Mouse (Mus musculus) left cerebral cortex, postnatal 36 days (tissue): Measurements from ENCODE around the gene Npw. TPM values are rescaled to one million over a fixed set of nuclear protein-coding genes. Genes with fewer than 3 reads are reported as not detected.

Experiments
- DNase-seq, 2 experiments: peaks; one replicate each; pipeline ENCODE4 v3.0.0; 2021 to 2022; ENCODE audit warnings: low spot score in 2 of 2, mixed read lengths in 1 of 2
- intact Hi-C: fragments of 180-260 bp; cut with DNase I; formaldehyde crosslinking; loops from one replicate; pipeline ENCODE4 v1.15.1; 2025
- total RNA-seq, 2 experiments: library from RNA; stranded (reverse); gene quantifications; 2 replicates each; pipeline ENCODE4 v1.2.3; 2021

Gene Npw
- total RNA-seq = 1 to 10 TPM; 1.1 to 1.3 TPM

DNA sequence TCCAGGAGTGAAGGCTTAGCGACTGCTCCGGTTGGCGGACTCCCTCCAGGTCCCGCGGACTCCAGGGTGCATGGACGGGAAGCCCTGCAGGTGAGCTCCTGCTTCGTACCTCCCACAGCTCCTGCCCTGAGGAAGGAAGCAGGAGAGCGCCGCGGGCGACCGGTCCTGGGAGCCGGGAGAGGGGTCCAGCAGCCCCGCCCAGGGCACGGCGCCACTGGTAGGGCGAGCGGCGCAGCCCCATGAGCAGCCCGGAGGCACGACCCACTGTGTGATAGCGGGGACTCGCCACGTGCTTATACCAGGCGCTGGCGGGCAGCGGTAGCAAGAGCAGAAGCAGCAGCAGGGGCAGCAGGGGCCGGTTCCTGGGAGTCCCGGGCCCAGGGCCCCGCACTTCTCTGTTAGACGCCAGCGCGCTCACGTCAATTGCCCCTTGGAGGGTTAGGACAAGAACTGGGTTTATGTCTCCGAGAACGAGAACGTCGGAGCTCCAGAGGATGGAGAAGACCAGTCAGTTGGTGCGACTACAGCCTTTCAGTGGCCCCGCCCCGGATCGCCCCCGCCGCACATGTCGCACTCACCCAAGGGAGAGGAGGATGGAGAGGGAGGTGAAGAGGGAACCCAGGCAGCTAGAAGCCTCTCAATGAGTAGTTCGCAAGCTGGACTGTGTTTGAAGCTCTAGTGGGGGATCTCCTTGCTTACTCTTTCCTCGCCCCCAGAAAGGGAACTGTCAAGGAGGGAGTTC lies at the start of gene Npw:
Gene Npw, minus strand, starts transcription at position 441 of the 742 bp plus-strand sequence.
- intact Hi-C loops = no loop called here
- no peak for DNase-seq

- no peak for DNase-seq
- intact Hi-C loops = no loop called here
Measured at GRCm38 (mm10) chr17:24707801-24708425, 49.7 kb upstream of the Npw start.

GRCm38 (mm10) chr17:24706982-24707800 lies 48.9 kb upstream of the Npw start, which contains the start of gene Tbl3:
Gene Tbl3 (minus strand): TSS chr17:24707660.
- peak; percentile 94 to 95 for DNase-seq
- intact Hi-C loops = no loop called here

DNA sequence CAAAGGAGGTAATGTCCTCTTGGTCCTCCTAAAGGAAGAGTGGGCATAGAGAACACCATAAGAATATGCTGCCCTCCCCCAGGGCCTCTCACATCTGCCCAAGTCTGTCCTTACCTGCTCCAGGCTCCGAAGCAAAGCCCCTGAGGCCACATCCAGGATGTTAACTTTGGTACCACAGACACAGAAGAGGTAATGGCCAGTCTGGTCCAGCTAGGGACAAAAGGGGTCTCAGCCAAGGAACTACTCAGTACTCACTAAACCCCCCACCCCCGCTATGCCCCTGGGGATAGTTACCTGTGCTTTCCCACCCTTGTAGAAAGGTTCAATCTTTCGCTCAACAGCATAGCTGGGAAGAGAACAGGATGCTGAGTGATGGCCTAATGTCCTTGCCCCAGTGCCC lies 47.6 kb upstream of the Npw start:
- intact Hi-C loops = no loop called here

DNA sequence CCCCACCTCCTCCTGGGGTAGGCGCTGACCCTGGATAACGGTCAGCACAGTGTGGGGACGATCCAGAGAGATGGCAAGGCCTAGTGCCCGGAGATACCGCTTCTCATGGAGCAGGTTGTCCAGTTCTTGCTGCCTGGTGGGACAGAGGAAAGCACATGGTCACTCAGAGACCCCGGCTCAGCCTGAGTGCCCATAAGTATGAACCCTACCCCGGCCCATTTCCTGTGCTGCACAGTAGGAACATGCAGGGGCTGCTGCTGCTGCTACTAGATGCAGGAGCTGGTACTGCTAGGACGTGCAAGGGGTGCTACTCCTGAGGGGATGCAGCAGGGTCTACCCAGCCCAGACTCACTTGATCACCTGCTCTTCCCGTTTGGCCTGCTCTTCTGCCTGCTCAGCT lies 43.0 kb upstream of the Npw start:
- no peak for DNase-seq
- intact Hi-C loops = no loop called here

More for the DNA sequence above, 47.6 kb upstream of the Npw start:
- no peak for DNase-seq

DNA sequence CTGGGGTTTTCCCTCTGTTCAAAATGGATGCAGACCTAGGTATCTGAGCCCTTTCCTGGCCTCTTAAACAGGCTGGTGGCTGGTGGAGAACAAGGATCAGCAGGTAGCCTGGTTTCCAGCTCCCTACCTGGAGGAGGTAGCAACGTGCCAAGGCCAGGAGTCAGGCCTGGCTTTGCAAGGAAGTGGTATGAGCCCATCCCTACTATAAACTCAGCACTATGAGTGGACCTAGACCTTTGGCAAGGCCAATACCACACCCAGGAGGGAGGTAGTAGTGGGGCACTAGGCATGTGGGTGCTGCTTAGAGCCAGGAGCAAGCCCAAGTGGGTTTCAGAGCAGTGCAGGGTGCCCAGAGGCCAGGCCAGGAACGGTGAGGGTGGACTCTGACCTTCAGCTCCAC lies 41.2 kb upstream of the Npw start:
- DNase-seq = no peak
- intact Hi-C loops = no loop called here

DNA sequence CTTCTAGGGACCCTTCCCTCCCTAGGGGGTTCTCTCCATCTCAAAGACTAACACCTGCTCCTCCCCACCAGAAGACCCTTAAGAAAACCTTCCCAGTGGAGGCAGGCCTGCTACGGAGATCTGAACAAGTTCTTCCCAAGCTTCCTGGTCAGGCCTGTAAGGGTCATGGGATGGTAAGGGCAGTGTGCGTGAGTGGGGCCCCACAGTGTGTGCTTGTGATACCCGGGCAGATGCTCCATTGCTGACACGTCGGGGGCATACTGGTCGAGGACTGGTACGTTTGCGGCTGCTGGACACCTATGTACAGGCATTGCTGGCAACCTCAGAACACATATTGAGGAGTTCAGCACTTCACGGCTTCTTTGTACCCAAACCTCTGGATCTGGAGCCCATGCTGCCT lies 40.5 kb upstream of the Npw start:
- DNase-seq = no peak
- intact Hi-C loops = no loop called here

- no peak for DNase-seq
- intact Hi-C loops = no loop called here
Measured at GRCm38 (mm10) chr17:24697985-24698384, 39.7 kb upstream of the Npw start.

- intact Hi-C loops = no loop called here
- peak; percentile 81 to 87 for DNase-seq
Measured at GRCm38 (mm10) chr17:24696011-24696697, 37.9 kb upstream of the Npw start, which contains the start of the genes Gfer and Noxo1. Gene Gfer (minus strand): TSS chr17:24696156. Gene Noxo1 (plus strand): TSS chr17:24696234.

- intact Hi-C loops = no loop called here
- DNase-seq = no peak
Measured at GRCm38 (mm10) chr17:24695326-24696010, 37.2 kb upstream of the Npw start.

GRCm38 (mm10) chr17:24692385-24692784 lies 34.1 kb upstream of the Npw start:
- intact Hi-C loops = no loop called here
- no peak for DNase-seq

- DNase-seq = peak; percentile 58 to 66
- intact Hi-C loops = no loop called here
Measured at GRCm38 (mm10) chr17:24689251-24690081, 31.2 kb upstream of the Npw start, which contains the start of gene Syngr3. Gene Syngr3 (minus strand): TSS chr17:24689955.

- intact Hi-C loops = no loop called here
- DNase-seq = no peak
Measured at GRCm38 (mm10) chr17:24687599-24687998, 29.3 kb upstream of the Npw start.

DNA sequence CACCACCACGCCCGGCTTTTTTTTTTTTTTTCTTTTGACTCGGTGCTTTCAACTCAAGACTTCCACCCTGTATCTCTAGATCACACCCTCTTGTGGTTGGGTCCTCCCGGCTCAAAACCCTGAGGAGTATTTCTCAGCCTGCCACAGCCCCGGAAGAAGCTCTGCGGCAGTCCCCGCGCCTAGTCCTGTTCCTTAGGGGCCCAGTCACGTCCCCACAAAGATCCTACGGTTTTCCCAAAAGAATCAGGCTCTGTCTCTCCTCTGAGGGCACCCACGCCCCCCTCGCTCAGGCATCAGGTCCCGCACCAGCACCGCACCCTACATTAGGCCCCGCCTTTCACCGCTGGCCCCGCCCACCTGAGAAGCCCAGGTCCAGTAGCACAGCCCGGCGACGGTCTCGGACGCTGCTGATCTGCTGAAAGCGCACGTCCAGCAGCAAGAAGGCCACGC lies 28.9 kb upstream of the Npw start:
- intact Hi-C loops = no loop called here
- DNase-seq = no peak

DNA sequence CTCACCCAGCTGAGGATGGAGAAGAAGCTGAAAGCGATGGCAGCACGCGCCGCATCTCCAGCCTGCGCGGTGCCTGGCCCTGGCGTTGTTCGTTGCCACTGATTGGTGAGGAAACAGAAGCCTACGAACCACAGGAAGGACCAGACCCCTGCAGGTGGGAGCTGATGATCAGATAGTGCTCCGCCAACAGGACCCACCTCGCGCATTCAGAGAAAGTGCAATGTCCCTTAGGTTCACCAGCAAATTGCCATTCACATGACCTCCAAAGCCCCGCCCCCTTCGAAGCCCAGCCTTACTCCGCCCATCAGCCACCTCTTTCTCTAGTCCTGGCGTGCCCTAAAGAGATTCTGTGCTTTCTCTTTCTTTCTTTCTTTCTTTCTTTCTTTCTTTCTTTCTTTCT lies 28.3 kb upstream of the Npw start:
- intact Hi-C loops = no loop called here
- no peak for DNase-seq

- intact Hi-C loops = no loop called here
- no peak for DNase-seq
Measured at GRCm38 (mm10) chr17:24677500-24678080, 19.3 kb upstream of the Npw start.

GRCm38 (mm10) chr17:24676877-24677276 lies 18.6 kb upstream of the Npw start:
- intact Hi-C loops = no loop called here

GRCm38 (mm10) chr17:24676187-24676586 lies 17.9 kb upstream of the Npw start:
- intact Hi-C loops = no loop called here
- DNase-seq = no peak

More at GRCm38 (mm10) chr17:24676877-24677276, 18.6 kb upstream of the Npw start:
- DNase-seq = no peak
